Mouse (Mus musculus): ENCODE measurements around the gene Bmpr2. TPM values are rescaled to one million over a fixed set of nuclear protein-coding genes. Genes with fewer than 3 reads are reported as not detected.
A peak's percentile ranks its signal among the peaks of the same experiment; 100 is the strongest.

Gene Bmpr2
- polyA plus RNA-seq, 1 experiment: 5.1 TPM

GRCm38 (mm10) chr1:59915843-59916610, 152.8 kb downstream of the Bmpr2 start:
- no peak overlapping the region for H3K27ac ChIP-seq (ENCODE audit: control insufficient read depth, insufficient read depth, low read depth, low read length, poor library complexity)
- no peak for TF ChIP-seq CTCF (IDR thresholded peaks at IDR 0.05; ENCODE audit: control insufficient read depth, insufficient read depth, low read length)
- TF ChIP-seq POLR2A (IDR thresholded peaks at IDR 0.05; ENCODE audit: borderline replicate concordance, control insufficient read depth, low read depth, low read length): no peak
- no peak overlapping the region for H3K4me3 ChIP-seq (replicated peaks; ENCODE audit: control insufficient read depth, low read depth, low read length)
- peaks cover 1% of the 10 kb centered on the region; the same call in 1 of the 2 replicates for H3K4me1 ChIP-seq (ENCODE audit: control insufficient read depth, insufficient read depth, low read length)
- 49% methylated on average over 10 of the region's 10 CpGs for WGBS

- no peak for TF ChIP-seq POLR2A (IDR thresholded peaks at IDR 0.05; ENCODE audit: borderline replicate concordance, control insufficient read depth, low read depth, low read length)
- no peak for TF ChIP-seq CTCF (IDR thresholded peaks at IDR 0.05; ENCODE audit: control insufficient read depth, insufficient read depth, low read length)
- no peak overlapping the region for H3K27ac ChIP-seq (ENCODE audit: control insufficient read depth, insufficient read depth, low read depth, low read length, poor library complexity)
- WGBS: 40% methylated on average over 3 of the region's 3 CpGs
These were observed 154.2 kb downstream of the Bmpr2 start for GRCm38 (mm10) chr1:59917401-59917800.

DNA sequence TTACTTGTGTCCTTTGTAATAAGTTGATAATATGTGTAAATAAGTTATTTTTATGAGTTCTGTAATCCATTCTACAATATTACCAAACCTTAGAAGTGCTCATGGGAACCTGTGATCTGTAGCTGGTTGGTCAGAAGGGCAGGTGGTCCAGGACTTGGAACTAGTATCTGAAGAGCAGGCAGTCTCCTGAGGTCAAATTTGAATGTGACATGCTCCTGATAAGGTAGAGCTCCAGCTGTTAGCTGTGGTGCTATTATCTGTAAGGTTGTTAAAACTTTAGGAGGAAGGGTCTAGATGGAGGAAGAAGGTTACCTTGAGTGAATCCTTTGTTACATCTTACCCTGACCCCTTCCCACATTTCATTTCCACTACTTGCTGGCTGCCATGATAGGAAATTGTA, 154.9 kb downstream of the Bmpr2 start:
- H3K4me1 ChIP-seq (ENCODE audit: control insufficient read depth, insufficient read depth, low read length): peaks cover 1% of the 10 kb centered on the region; the same call in 1 of the 2 replicates
- no peak overlapping the region for H3K4me3 ChIP-seq (replicated peaks; ENCODE audit: control insufficient read depth, low read depth, low read length)
- no peak for TF ChIP-seq CTCF (IDR thresholded peaks at IDR 0.05; ENCODE audit: control insufficient read depth, insufficient read depth, low read length)
- TF ChIP-seq POLR2A (IDR thresholded peaks at IDR 0.05; ENCODE audit: borderline replicate concordance, control insufficient read depth, low read depth, low read length): no peak
- no peak overlapping the region for H3K27ac ChIP-seq (ENCODE audit: control insufficient read depth, insufficient read depth, low read depth, low read length, poor library complexity)

More at GRCm38 (mm10) chr1:59917401-59917800, 154.2 kb downstream of the Bmpr2 start:
- Histone ChIP-seq H3K4me1 (ENCODE audit: control insufficient read depth, insufficient read depth, low read length) (peaks cover 1% of the 10 kb centered on the region; the same call in 1 of the 2 replicates), H3K4me3 (replicated peaks; ENCODE audit: control insufficient read depth, low read depth, low read length) (no peak overlapping the region)

- Histone ChIP-seq H3K4me3 (replicated peaks; ENCODE audit: control insufficient read depth, low read depth, low read length) (peak overlapping the region; percentile 49), H3K4me1 (ENCODE audit: control insufficient read depth, insufficient read depth, low read length) (no peaks in the 10 kb centered on the region; the same call in 1 of the 2 replicates), H3K27ac (ENCODE audit: control insufficient read depth, insufficient read depth, low read depth, low read length, poor library complexity) (peak overlapping the region; percentile 81; the same call in 1 of the 2 replicates)
- TF ChIP-seq POLR2A (IDR thresholded peaks at IDR 0.05; ENCODE audit: borderline replicate concordance, control insufficient read depth, low read depth, low read length) (no peak), CTCF (IDR thresholded peaks at IDR 0.05; ENCODE audit: control insufficient read depth, insufficient read depth, low read length) (no peak)
- WGBS: 2% methylated on average over 1 of the region's 1 CpGs
These were observed 160.0 kb downstream of the Bmpr2 start for GRCm38 (mm10) chr1:59923201-59923600.

DNA sequence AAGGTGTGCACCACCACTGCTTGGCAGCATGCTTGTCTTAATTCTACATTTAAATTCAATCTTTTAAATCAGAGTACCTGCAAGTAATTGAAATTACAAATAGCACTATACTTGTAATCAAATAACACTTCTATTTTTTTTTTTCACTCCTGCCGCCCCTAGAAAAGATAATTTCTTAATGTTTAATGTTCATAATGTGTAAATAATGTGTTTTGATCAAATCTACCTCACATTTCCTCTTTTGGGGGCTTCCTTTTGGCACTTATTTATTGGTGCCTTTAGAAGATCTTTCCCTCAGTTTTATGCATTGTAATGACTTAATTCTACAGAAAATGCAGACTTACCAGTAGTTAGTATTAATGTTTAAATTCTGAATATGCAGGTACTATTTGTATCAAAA, 160.5 kb downstream of the Bmpr2 start:
- Histone ChIP-seq H3K27ac (ENCODE audit: control insufficient read depth, insufficient read depth, low read depth, low read length, poor library complexity) (peak overlapping the region; percentile 81; the same call in 1 of the 2 replicates), H3K4me1 (ENCODE audit: control insufficient read depth, insufficient read depth, low read length) (no peaks in the 10 kb centered on the region; the same call in 1 of the 2 replicates), H3K4me3 (replicated peaks; ENCODE audit: control insufficient read depth, low read depth, low read length) (peak overlapping the region; percentile 49)
- 49% methylated on average over 1 of the region's 1 CpGs for WGBS
- no peak for TF ChIP-seq POLR2A (IDR thresholded peaks at IDR 0.05; ENCODE audit: borderline replicate concordance, control insufficient read depth, low read depth, low read length)
- no peak for TF ChIP-seq CTCF (IDR thresholded peaks at IDR 0.05; ENCODE audit: control insufficient read depth, insufficient read depth, low read length)

DNA sequence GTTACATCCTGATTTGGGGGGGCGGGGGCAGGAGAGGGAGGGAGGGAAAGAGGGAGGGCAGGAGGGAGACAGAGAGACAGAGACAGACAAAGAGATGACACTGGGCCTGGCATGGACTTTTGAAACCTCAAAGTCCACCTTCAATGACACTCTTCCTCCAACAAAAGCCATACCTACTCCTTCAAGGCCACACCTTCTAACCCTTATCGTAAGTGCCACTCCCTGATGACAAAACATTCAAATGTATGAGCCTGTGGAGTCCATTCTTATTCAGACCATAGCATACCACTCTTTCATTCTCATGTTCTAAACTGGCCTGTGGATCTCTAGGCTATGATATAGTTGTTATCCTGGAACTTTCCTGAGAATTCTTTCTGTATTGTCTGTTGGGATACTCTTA, 161.2 kb downstream of the Bmpr2 start:
- Histone ChIP-seq H3K4me3 (replicated peaks; ENCODE audit: control insufficient read depth, low read depth, low read length) (no peak overlapping the region), H3K27ac (ENCODE audit: control insufficient read depth, insufficient read depth, low read depth, low read length, poor library complexity) (no peak overlapping the region), H3K4me1 (ENCODE audit: control insufficient read depth, insufficient read depth, low read length) (no peaks in the 10 kb centered on the region; the same call in 1 of the 2 replicates)
- TF ChIP-seq CTCF (IDR thresholded peaks at IDR 0.05; ENCODE audit: control insufficient read depth, insufficient read depth, low read length) (no peak), POLR2A (IDR thresholded peaks at IDR 0.05; ENCODE audit: borderline replicate concordance, control insufficient read depth, low read depth, low read length) (no peak)
- WGBS: 83% methylated on average over 2 of the region's 2 CpGs

GRCm38 (mm10) chr1:59926021-59926672, 162.9 kb downstream of the Bmpr2 start:
- Histone ChIP-seq H3K4me3 (replicated peaks; ENCODE audit: control insufficient read depth, low read depth, low read length) (no peak overlapping the region), H3K4me1 (ENCODE audit: control insufficient read depth, insufficient read depth, low read length) (no peaks in the 10 kb centered on the region; the same call in 1 of the 2 replicates), H3K27ac (ENCODE audit: control insufficient read depth, insufficient read depth, low read depth, low read length, poor library complexity) (no peak overlapping the region)
- WGBS: 86% methylated on average over 3 of the region's 3 CpGs
- TF ChIP-seq CTCF (IDR thresholded peaks at IDR 0.05; ENCODE audit: control insufficient read depth, insufficient read depth, low read length) (no peak), POLR2A (IDR thresholded peaks at IDR 0.05; ENCODE audit: borderline replicate concordance, control insufficient read depth, low read depth, low read length) (no peak)

GRCm38 (mm10) chr1:59927131-59927680, 164.0 kb downstream of the Bmpr2 start:
- Histone ChIP-seq H3K4me3 (replicated peaks; ENCODE audit: control insufficient read depth, low read depth, low read length) (no peak overlapping the region), H3K4me1 (ENCODE audit: control insufficient read depth, insufficient read depth, low read length) (no peaks in the 10 kb centered on the region; the same call in 1 of the 2 replicates), H3K27ac (ENCODE audit: control insufficient read depth, insufficient read depth, low read depth, low read length, poor library complexity) (no peak overlapping the region)
- 83% methylated on average over 2 of the region's 2 CpGs for WGBS
- TF ChIP-seq POLR2A (IDR thresholded peaks at IDR 0.05; ENCODE audit: borderline replicate concordance, control insufficient read depth, low read depth, low read length) (no peak), CTCF (IDR thresholded peaks at IDR 0.05; ENCODE audit: control insufficient read depth, insufficient read depth, low read length) (no peak)

Other genes starting within 250 kb of the Bmpr2 start
- 2.0 TPM in 1 of 2 replicates, not detected in the other for gene Gm973, start 247.1 kb upstream of the Bmpr2 start, polyA plus RNA-seq (2011; ENCODE audit: insufficient read depth, insufficient read length, low replicate concordance, missing spikeins)
- 67.7 and 140 TPM in 2 replicates for gene Sumo1, start 92.6 kb upstream of the Bmpr2 start, polyA plus RNA-seq (2011; ENCODE audit: insufficient read depth, insufficient read length, low replicate concordance, missing spikeins)
- gene Nop58, start 78.4 kb upstream of the Bmpr2 start, polyA plus RNA-seq (2011; ENCODE audit: insufficient read depth, insufficient read length, low replicate concordance, missing spikeins): 108 and 150 TPM in 2 replicates
- 7.5 and 12.0 TPM in 2 replicates for gene Fam117b, start 149.6 kb downstream of the Bmpr2 start, polyA plus RNA-seq (2011; ENCODE audit: insufficient read depth, insufficient read length, low replicate concordance, missing spikeins)